Mouse (Mus musculus) neural tube, embryonic 13.5 days (tissue): ENCODE results near the gene Tent4a. TPM values are rescaled to one million over a fixed set of nuclear protein-coding genes. Genes with fewer than 3 reads are reported as not detected.

ENCODE experiments used
- ATAC-seq: fragments of 200-750 bp; cut with Nextera tagmentation; 2 replicates; pipeline ENCODE4 v1.8.0; 2017; ENCODE audit warnings: low read depth, mild to moderate bottlenecking, moderate TSS enrichment, moderate library complexity
- H3K27ac ChIP-seq: fragments of 300-500 bp; sonication (generic); replicated peaks from 2 replicates; pipeline ENCODE4 v1.5.1; 2015; ENCODE audit warnings: moderate library complexity, mild to moderate bottlenecking, inconsistent platforms
- H3K27me3 ChIP-seq: fragments of 300-500 bp; sonication (generic); 2 replicates; pipeline ENCODE4 v1.6.1; 2015; ENCODE audit warnings: mild to moderate bottlenecking, inconsistent platforms
- H3K36me3 ChIP-seq: fragments of 300-500 bp; sonication (generic); 2 replicates; pipeline ENCODE4 v1.6.1; 2015; ENCODE audit warnings: mild to moderate bottlenecking, inconsistent platforms
- H3K4me1 ChIP-seq: fragments of 300-500 bp; sonication (generic); replicated peaks from 2 replicates; pipeline ENCODE4 v1.6.1; 2015; ENCODE audit warnings: inconsistent platforms
- H3K4me2 ChIP-seq: fragments of 300-500 bp; sonication (generic); 2 replicates; pipeline ENCODE4 v1.6.1; 2015; ENCODE audit warnings: inconsistent platforms, mild to moderate bottlenecking, moderate library complexity
- H3K4me3 ChIP-seq: fragments of 300-500 bp; sonication (generic); 2 replicates; pipeline ENCODE4 v1.5.1; 2015; ENCODE audit warnings: mild to moderate bottlenecking, inconsistent platforms
- H3K9ac ChIP-seq: fragments of 300-500 bp; sonication (generic); 2 replicates; pipeline ENCODE4 v1.6.1; 2015; ENCODE audit warnings: moderate library complexity, mild to moderate bottlenecking, inconsistent platforms
- H3K9me3 ChIP-seq: fragments of 300-500 bp; sonication (generic); 2 replicates; pipeline ENCODE4 v1.6.1; 2016; ENCODE audit warnings: inconsistent platforms
- WGBS: fragments of 180-500 bp; shearing (Covaris S2); methylation state at CpG from one replicate; pipeline ENCODE4 v1.1.7; 2015; 5-methylcytosine and 5-hydroxymethylcytosine counted together
- polyA plus RNA-seq: library from polyadenylated mRNA; unstranded; fragments of >200 nt; fragmentation: Nextera tagmentation; extraction: Ambion mirVana; gene quantifications from 2 replicates; pipeline ENCODE4 v1.2.1, GENCODE M21; 2015

Gene Tent4a
- polyA plus RNA-seq, 1 experiment from 2014 or later: 6.1 TPM

DNA sequence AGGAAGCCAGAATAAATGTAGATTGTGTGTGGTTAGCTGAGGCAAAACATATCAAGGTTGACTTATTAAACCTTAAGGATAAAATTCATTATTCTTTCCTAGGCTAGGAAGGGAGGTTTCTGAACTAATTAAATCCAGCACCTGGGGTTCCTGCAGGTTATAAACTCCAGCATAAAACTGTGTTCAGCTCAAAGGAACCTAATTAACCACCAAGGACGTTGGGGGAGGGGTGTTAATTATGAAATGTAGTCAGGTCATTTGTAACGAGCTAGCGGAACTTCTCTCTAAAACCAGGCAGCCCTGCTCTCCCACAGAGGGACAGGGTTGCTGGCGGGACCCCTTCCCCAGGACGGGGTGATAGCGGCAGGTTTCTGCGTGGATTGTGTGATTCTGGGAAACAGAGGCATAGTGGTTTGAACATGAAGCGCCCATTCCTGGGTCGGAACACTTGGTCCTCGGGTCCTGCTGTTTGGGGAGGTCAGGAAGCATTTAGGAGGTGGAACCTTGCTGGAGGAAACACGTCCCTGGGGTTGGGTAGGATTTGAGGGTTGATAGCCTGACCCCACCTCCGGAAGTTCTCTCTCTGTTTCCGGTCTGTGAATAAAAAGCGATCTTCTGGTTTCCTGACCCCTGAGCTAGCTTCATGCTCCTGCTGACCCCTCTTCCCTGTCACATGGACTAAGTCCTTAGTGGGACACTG, 78.8 kb downstream of the Tent4a start:
- H3K4me3 ChIP-seq: no peak overlapping the region
- peak; percentile 38; the same call in 1 of the 2 replicates for ATAC-seq
- no peaks in the 10 kb centered on the region for H3K27me3 ChIP-seq
- no peaks in the 10 kb centered on the region for H3K9me3 ChIP-seq
- H3K9ac ChIP-seq: no peak overlapping the region
- no peaks in the 10 kb centered on the region for H3K36me3 ChIP-seq
- 69% methylated on average over 14 of the region's 14 CpGs for WGBS
- H3K4me2 ChIP-seq: no peak overlapping the region
- H3K4me1 ChIP-seq: peaks cover 10% of the 10 kb centered on the region; the same call in 1 of the 2 replicates
- H3K27ac ChIP-seq: no peak overlapping the region

Other genes with a start within 250 kb of the Tent4a start
- gene Nsun2, start 871 bp downstream of the Tent4a start, polyA plus RNA-seq: 78.5 and 87.1 TPM in 2 replicates
- 20.5 and 25.7 TPM in 2 replicates for gene Srd5a1, start 76.8 kb upstream of the Tent4a start, polyA plus RNA-seq
- gene Ube2ql1, start 205.3 kb upstream of the Tent4a start, polyA plus RNA-seq: 38.6 and 43.3 TPM in 2 replicates